Mouse (Mus musculus): ENCODE measurements around the gene Tmem206.

GRCm38 (mm10) chr1:191396446-191396845, 70.7 kb downstream of the Tmem206 start:
- TF ChIP-seq GATA1 (IDR thresholded peaks at IDR 0.05; ENCODE audit: borderline replicate concordance, low read length) (no peak), FLI1 (IDR thresholded peaks at IDR 0.05; ENCODE audit: low read length) (no peak)

Measured in megakaryocyte, embryonic 14.5 days (primary cell).